Mouse (Mus musculus): ENCODE measurements at regions not wholly inside any gene's neighbourhood (a gene's known extent, or its start where the extent isn't known, plus 50 kb on each side); places are given as distances from the start of the nearest gene placed in this dataset.

DNA sequence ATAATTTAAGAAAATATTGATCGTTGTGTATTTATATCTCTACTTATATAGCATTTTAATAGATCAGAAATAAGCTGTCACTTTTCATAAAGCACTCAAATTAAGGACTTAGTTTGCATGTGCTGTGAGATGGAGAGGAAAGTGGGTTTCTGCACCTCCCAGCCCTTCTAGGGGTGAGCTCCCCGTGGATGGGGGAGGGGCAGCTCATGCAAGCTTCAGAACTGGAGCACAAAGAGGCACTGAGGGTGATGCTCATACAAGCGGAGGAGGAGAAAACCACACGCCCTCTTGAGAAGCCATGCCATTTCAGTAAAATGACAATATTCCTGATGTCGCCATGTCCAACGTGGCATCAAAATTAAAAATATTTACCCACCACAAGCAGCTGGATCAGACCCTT lies 452.1 kb upstream of the 3110018I06Rik start:
- no peak overlapping the region for H3K4me2 ChIP-seq
- no peaks in the 10 kb centered on the region for H3K4me1 ChIP-seq (ENCODE audit: control insufficient read depth, insufficient read depth, low read length)
- H3K9ac ChIP-seq (ENCODE audit: low read depth, low read length) = no peak overlapping the region
- H3K4me3 ChIP-seq (ENCODE audit: low read depth, low read length) = no peak overlapping the region
- no peak overlapping the region for H3K27ac ChIP-seq (ENCODE audit: low read depth, low read length)
- 73% methylated on average over 6 of the region's 6 CpGs for WGBS (ENCODE audit: insufficient replicate concordance)
- H3K27me3 ChIP-seq (ENCODE audit: control insufficient read depth, insufficient read depth, low read length) = no peaks in the 10 kb centered on the region
- no peak for ATAC-seq (replicated peaks; ENCODE audit: insufficient number of reproducible peaks, low FRiP score, low TSS enrichment)
- no peaks in the 10 kb centered on the region for H3K36me3 ChIP-seq (ENCODE audit: control insufficient read depth, insufficient read depth, low read length)
- H3K9me3 ChIP-seq (replicated peaks; ENCODE audit: control insufficient read depth, low read length) = no peaks in the 10 kb centered on the region

GRCm38 (mm10) chr12:107041927-107042652 lies 446.3 kb upstream of the 3110018I06Rik start:
- H3K4me2 ChIP-seq = no peak overlapping the region
- no peaks in the 10 kb centered on the region for H3K4me1 ChIP-seq (ENCODE audit: control insufficient read depth, insufficient read depth, low read length)
- 73% methylated on average over 13 of the region's 13 CpGs for WGBS (ENCODE audit: insufficient replicate concordance)
- no peaks in the 10 kb centered on the region for H3K27me3 ChIP-seq (ENCODE audit: control insufficient read depth, insufficient read depth, low read length)
- H3K4me3 ChIP-seq (ENCODE audit: low read depth, low read length) = no peak overlapping the region
- H3K9ac ChIP-seq (ENCODE audit: low read depth, low read length) = no peak overlapping the region
- H3K9me3 ChIP-seq (replicated peaks; ENCODE audit: control insufficient read depth, low read length) = no peaks in the 10 kb centered on the region
- no peak for ATAC-seq (replicated peaks; ENCODE audit: insufficient number of reproducible peaks, low FRiP score, low TSS enrichment)
- H3K27ac ChIP-seq (ENCODE audit: low read depth, low read length) = no peak overlapping the region
- H3K36me3 ChIP-seq (ENCODE audit: control insufficient read depth, insufficient read depth, low read length) = no peaks in the 10 kb centered on the region

- no peaks in the 10 kb centered on the region for H3K4me1 ChIP-seq (ENCODE audit: control insufficient read depth, insufficient read depth, low read length)
- H3K27ac ChIP-seq (ENCODE audit: low read depth, low read length) = no peak overlapping the region
- H3K9me3 ChIP-seq (replicated peaks; ENCODE audit: control insufficient read depth, low read length) = no peaks in the 10 kb centered on the region
- H3K9ac ChIP-seq (ENCODE audit: low read depth, low read length) = no peak overlapping the region
- H3K4me2 ChIP-seq = no peak overlapping the region
- 74% methylated on average over 3 of the region's 3 CpGs for WGBS (ENCODE audit: insufficient replicate concordance)
- H3K27me3 ChIP-seq (ENCODE audit: control insufficient read depth, insufficient read depth, low read length) = no peaks in the 10 kb centered on the region
- no peak for ATAC-seq (replicated peaks; ENCODE audit: insufficient number of reproducible peaks, low FRiP score, low TSS enrichment)
- no peak overlapping the region for H3K4me3 ChIP-seq (ENCODE audit: low read depth, low read length)
- H3K36me3 ChIP-seq (ENCODE audit: control insufficient read depth, insufficient read depth, low read length) = no peaks in the 10 kb centered on the region
Observed at GRCm38 (mm10) chr12:107046496-107046895, 441.9 kb upstream of the 3110018I06Rik start.

- H3K4me2 ChIP-seq = no peak overlapping the region
- WGBS (ENCODE audit: insufficient replicate concordance) = 61% methylated on average over 13 of the region's 13 CpGs
- no peaks in the 10 kb centered on the region for H3K36me3 ChIP-seq (ENCODE audit: control insufficient read depth, insufficient read depth, low read length)
- H3K4me1 ChIP-seq (ENCODE audit: control insufficient read depth, insufficient read depth, low read length) = no peaks in the 10 kb centered on the region
- no peaks in the 10 kb centered on the region for H3K9me3 ChIP-seq (replicated peaks; ENCODE audit: control insufficient read depth, low read length)
- H3K9ac ChIP-seq (ENCODE audit: low read depth, low read length) = no peak overlapping the region
- H3K27ac ChIP-seq (ENCODE audit: low read depth, low read length) = no peak overlapping the region
- no peak for ATAC-seq (replicated peaks; ENCODE audit: insufficient number of reproducible peaks, low FRiP score, low TSS enrichment)
- H3K27me3 ChIP-seq (ENCODE audit: control insufficient read depth, insufficient read depth, low read length) = no peaks in the 10 kb centered on the region
- H3K4me3 ChIP-seq (ENCODE audit: low read depth, low read length) = no peak overlapping the region
Observed at GRCm38 (mm10) chr12:107047059-107047531, 441.3 kb upstream of the 3110018I06Rik start.

GRCm38 (mm10) chr12:107050891-107051635 lies 437.4 kb upstream of the 3110018I06Rik start:
- ATAC-seq (replicated peaks; ENCODE audit: insufficient number of reproducible peaks, low FRiP score, low TSS enrichment) = no peak
- no peaks in the 10 kb centered on the region for H3K27me3 ChIP-seq (ENCODE audit: control insufficient read depth, insufficient read depth, low read length)
- no peak overlapping the region for H3K4me3 ChIP-seq (ENCODE audit: low read depth, low read length)
- H3K4me1 ChIP-seq (ENCODE audit: control insufficient read depth, insufficient read depth, low read length) = no peaks in the 10 kb centered on the region
- no peak overlapping the region for H3K27ac ChIP-seq (ENCODE audit: low read depth, low read length)
- 71% methylated on average over 7 of the region's 7 CpGs for WGBS (ENCODE audit: insufficient replicate concordance)
- H3K9ac ChIP-seq (ENCODE audit: low read depth, low read length) = no peak overlapping the region
- H3K36me3 ChIP-seq (ENCODE audit: control insufficient read depth, insufficient read depth, low read length) = no peaks in the 10 kb centered on the region
- no peaks in the 10 kb centered on the region for H3K9me3 ChIP-seq (replicated peaks; ENCODE audit: control insufficient read depth, low read length)
- H3K4me2 ChIP-seq = no peak overlapping the region

DNA sequence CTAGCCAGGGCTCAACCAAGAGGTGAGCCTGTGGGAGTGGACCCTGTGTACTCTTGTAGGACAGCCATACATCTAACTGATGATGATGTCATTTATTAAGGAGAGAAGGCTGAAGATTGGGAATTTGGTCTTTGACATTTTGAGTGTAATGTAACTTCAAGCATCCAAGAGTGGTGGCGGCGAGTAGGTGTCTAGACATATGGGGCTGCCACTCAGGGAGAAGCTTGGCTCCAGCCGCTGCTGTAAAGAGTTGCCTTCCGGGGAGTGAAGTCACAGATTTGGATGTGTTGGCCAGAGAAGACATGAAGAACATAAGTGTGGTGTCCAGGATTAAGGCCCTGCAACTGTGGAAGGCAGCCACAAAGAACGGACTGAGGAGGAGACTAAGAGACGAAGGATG lies 436.3 kb upstream of the 3110018I06Rik start:
- no peaks in the 10 kb centered on the region for H3K4me1 ChIP-seq (ENCODE audit: control insufficient read depth, insufficient read depth, low read length)
- H3K36me3 ChIP-seq (ENCODE audit: control insufficient read depth, insufficient read depth, low read length) = no peaks in the 10 kb centered on the region
- H3K4me2 ChIP-seq = no peak overlapping the region
- H3K4me3 ChIP-seq (ENCODE audit: low read depth, low read length) = no peak overlapping the region
- 83% methylated on average over 6 of the region's 6 CpGs for WGBS (ENCODE audit: insufficient replicate concordance)
- no peaks in the 10 kb centered on the region for H3K9me3 ChIP-seq (replicated peaks; ENCODE audit: control insufficient read depth, low read length)
- H3K27me3 ChIP-seq (ENCODE audit: control insufficient read depth, insufficient read depth, low read length) = no peaks in the 10 kb centered on the region
- ATAC-seq (replicated peaks; ENCODE audit: insufficient number of reproducible peaks, low FRiP score, low TSS enrichment) = no peak
- no peak overlapping the region for H3K27ac ChIP-seq (ENCODE audit: low read depth, low read length)
- no peak overlapping the region for H3K9ac ChIP-seq (ENCODE audit: low read depth, low read length)

GRCm38 (mm10) chr12:107056553-107056952 lies 431.9 kb upstream of the 3110018I06Rik start:
- Histone ChIP-seq H3K27me3 (ENCODE audit: control insufficient read depth, insufficient read depth, low read length) (no peaks in the 10 kb centered on the region), H3K36me3 (ENCODE audit: control insufficient read depth, insufficient read depth, low read length) (no peaks in the 10 kb centered on the region), H3K4me3 (ENCODE audit: low read depth, low read length) (no peak overlapping the region), H3K9me3 (replicated peaks; ENCODE audit: control insufficient read depth, low read length) (no peaks in the 10 kb centered on the region), H3K4me1 (ENCODE audit: control insufficient read depth, insufficient read depth, low read length) (no peaks in the 10 kb centered on the region), H3K4me2 (no peak overlapping the region), H3K9ac (ENCODE audit: low read depth, low read length) (no peak overlapping the region), H3K27ac (ENCODE audit: low read depth, low read length) (no peak overlapping the region)
- no peak for ATAC-seq (replicated peaks; ENCODE audit: insufficient number of reproducible peaks, low FRiP score, low TSS enrichment)
- 23% methylated on average over 5 of the region's 5 CpGs for WGBS (ENCODE audit: insufficient replicate concordance)

GRCm38 (mm10) chr12:107060514-107060913 lies 427.9 kb upstream of the 3110018I06Rik start:
- WGBS (ENCODE audit: insufficient replicate concordance) = 75% methylated on average over 3 of the region's 3 CpGs
- ATAC-seq (replicated peaks; ENCODE audit: insufficient number of reproducible peaks, low FRiP score, low TSS enrichment) = no peak
- H3K27ac ChIP-seq (ENCODE audit: low read depth, low read length) = no peak overlapping the region
- H3K4me1 ChIP-seq (ENCODE audit: control insufficient read depth, insufficient read depth, low read length) = no peaks in the 10 kb centered on the region
- no peaks in the 10 kb centered on the region for H3K36me3 ChIP-seq (ENCODE audit: control insufficient read depth, insufficient read depth, low read length)
- no peak overlapping the region for H3K9ac ChIP-seq (ENCODE audit: low read depth, low read length)
- no peaks in the 10 kb centered on the region for H3K27me3 ChIP-seq (ENCODE audit: control insufficient read depth, insufficient read depth, low read length)
- H3K4me2 ChIP-seq = no peak overlapping the region
- H3K9me3 ChIP-seq (replicated peaks; ENCODE audit: control insufficient read depth, low read length) = 0 out of 2 replicates have a peak, but pooled peaks cover 3% of the 10 kb centered on the region
- no peak overlapping the region for H3K4me3 ChIP-seq (ENCODE audit: low read depth, low read length)
